ENCODE assay signal across 23 mouse cellular contexts in the genomic region with DNA sequence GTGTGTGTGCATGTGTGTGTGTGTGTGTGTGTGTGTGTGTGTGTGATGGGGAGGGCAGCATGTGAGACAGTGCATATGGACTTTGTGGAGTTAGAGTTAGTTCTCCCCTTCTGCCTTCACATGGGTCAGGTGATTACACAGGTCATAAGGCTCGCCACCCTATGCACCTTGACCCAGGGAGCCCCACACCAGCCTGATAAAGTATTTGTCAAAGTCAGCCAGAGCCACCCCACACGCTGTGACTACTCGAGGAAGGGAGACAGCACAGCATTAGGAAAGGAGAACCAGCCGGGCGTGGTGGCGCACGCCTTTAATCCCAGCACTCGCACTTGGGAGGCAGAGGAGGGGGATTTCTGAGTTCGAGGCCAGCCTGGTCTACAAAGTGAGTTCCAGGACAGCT.
A peak's percentile ranks its signal among the peaks of the same experiment; 100 is the strongest.
DNase-seq lines count a peak whose midpoint lies in the region; ATAC-seq lines count a peak whose summit lies in the region.
"Had no signal": no experiment of that assay in that cellular context is flagged by ENCODE, and none has a peak within 500 bp of the region (broad histone marks: within the 10 kb centered on the region; RNA-seq: fewer than 3 reads in every experiment).

No protein-coding gene starts in this region.

- DNase-seq in heart, adult 11 months = peak; percentile 45
- DNase-seq in heart, adult 8-10 months (ENCODE audit: low spot score) = no peak
- no peak for DNase-seq in urinary bladder, postnatal 10 days (ENCODE audit: low spot score)
- DNase-seq: adrenal gland, adult 8-10 months; adrenal gland, postnatal 14 days; adrenal gland, postnatal 36 days; B cell, adult 2 months; cerebellum, adult 11-12 months; cerebellum, adult 2 months; cerebellum, adult 9-10 months; cerebellum, postnatal 10 days; cerebellum, postnatal 25 days had no signal

- no peaks in the 10 kb centered on the region for H3K9me3 ChIP-seq in liver, embryonic 16.5 days (replicated peaks; ENCODE audit: control insufficient read depth, low read length)
- no peaks in the 10 kb centered on the region for H3K9me3 ChIP-seq in liver, embryonic 12.5 days (replicated peaks)
- H3K9me3 ChIP-seq: forebrain, embryonic 13.5 days; forebrain, embryonic 15.5 days; G1E had no signal

- H3K4me3 ChIP-seq in liver, embryonic 16.5 days (ENCODE audit: low read depth, low read length) = no peak overlapping the region
- no peak overlapping the region for H3K4me3 ChIP-seq in liver, embryonic 12.5 days
- H3K4me3 ChIP-seq: embryonic facial prominence, embryonic 10.5 days; embryonic facial prominence, embryonic 12.5 days; forebrain, embryonic 13.5 days; forebrain, embryonic 15.5 days had no signal

- no peak overlapping the region for H3K27ac ChIP-seq in liver, embryonic 16.5 days (ENCODE audit: low read length)
- no peak overlapping the region for H3K27ac ChIP-seq in liver, embryonic 12.5 days
- H3K27ac ChIP-seq: embryonic facial prominence, embryonic 10.5 days; embryonic facial prominence, embryonic 12.5 days; forebrain, embryonic 13.5 days; forebrain, embryonic 15.5 days had no signal

- WGBS in liver, embryonic 16.5 days (ENCODE audit: insufficient replicate concordance) = 78% methylated on average over 9 of the region's 9 CpGs
- 83% methylated on average over 9 of the region's 9 CpGs for WGBS in liver, embryonic 12.5 days (ENCODE audit: insufficient replicate concordance)

- peaks cover 3% of the 10 kb centered on the region for H3K4me1 ChIP-seq in liver, embryonic 16.5 days (ENCODE audit: control insufficient read depth, low read depth, low read length)
- peaks cover 4% of the 10 kb centered on the region; the same call in 1 of the 2 replicates for H3K4me1 ChIP-seq in liver, embryonic 12.5 days
- H3K4me1 ChIP-seq: embryonic facial prominence, embryonic 12.5 days; forebrain, embryonic 13.5 days; forebrain, embryonic 15.5 days had no signal

- no peak overlapping the region for H3K4me2 ChIP-seq in liver, embryonic 16.5 days (ENCODE audit: low read depth, low read length)
- H3K4me2 ChIP-seq in liver, embryonic 12.5 days = no peak overlapping the region
- H3K4me2 ChIP-seq: embryonic facial prominence, embryonic 12.5 days; forebrain, embryonic 13.5 days; forebrain, embryonic 15.5 days had no signal

- H3K9ac ChIP-seq in liver, embryonic 16.5 days (ENCODE audit: low read depth, low read length) = no peak overlapping the region
- no peak overlapping the region for H3K9ac ChIP-seq in liver, embryonic 12.5 days
- H3K9ac ChIP-seq: embryonic facial prominence, embryonic 12.5 days; forebrain, embryonic 13.5 days; forebrain, embryonic 15.5 days had no signal

- ATAC-seq in liver, embryonic 16.5 days (ENCODE audit: low read depth) = peak; percentile 50
- no peak for ATAC-seq in liver, embryonic 12.5 days
- ATAC-seq: activated CD4-positive, CD25-positive, alpha-beta regulatory T cell, adult 4 months; CD4-positive, CD25-positive, alpha-beta regulatory T cell, adult 4 months; forebrain, embryonic 13.5 days; forebrain, embryonic 15.5 days; Patski had no signal

- H3K27me3 ChIP-seq in liver, embryonic 16.5 days (ENCODE audit: control insufficient read depth, insufficient read depth, low read depth, low read length) = no peaks in the 10 kb centered on the region
- H3K27me3 ChIP-seq in liver, embryonic 12.5 days (replicated peaks) = no peaks in the 10 kb centered on the region
- H3K27me3 ChIP-seq: CH12.LX; embryonic facial prominence, embryonic 12.5 days; forebrain, embryonic 13.5 days; forebrain, embryonic 15.5 days; Patski had no signal

- H3K36me3 ChIP-seq in liver, embryonic 16.5 days (ENCODE audit: control insufficient read depth, insufficient read depth) = peaks cover 7% of the 10 kb centered on the region
- peaks cover 40% of the 10 kb centered on the region for H3K36me3 ChIP-seq in liver, embryonic 12.5 days
